24 mouse cellular contexts compared by ENCODE assay signal in the genomic region with DNA sequence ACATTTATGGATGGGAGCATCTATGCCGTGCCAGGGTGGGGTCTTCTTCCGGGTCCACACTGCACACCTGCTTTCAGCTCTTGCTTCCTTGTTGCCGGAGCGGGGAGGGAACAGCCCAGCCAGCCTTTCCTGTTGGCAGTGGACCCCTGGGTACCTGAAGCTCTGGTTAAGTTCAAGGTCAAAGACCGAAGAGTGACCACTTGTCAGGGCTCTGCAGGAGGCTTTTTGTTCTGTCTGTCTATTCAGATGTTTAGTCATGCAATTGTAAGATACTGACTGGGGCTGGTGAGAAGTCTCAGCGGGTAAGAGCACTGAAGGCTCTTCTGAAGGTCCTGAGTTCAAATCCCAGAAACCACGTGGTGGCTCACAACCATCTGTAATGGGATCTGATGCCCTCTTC. TPM values are rescaled to one million over a fixed set of nuclear protein-coding genes. Genes with fewer than 3 reads are reported as not detected.
A peak's percentile ranks its signal among the peaks of the same experiment; 100 is the strongest.
DNase-seq lines count a peak whose midpoint lies in the region; ATAC-seq and TF ChIP-seq lines count a peak whose summit lies in the region.
"Had no signal": no experiment of that assay in that cellular context is flagged by ENCODE, and none has a peak within 500 bp of the region (broad histone marks: within the 10 kb centered on the region; RNA-seq: fewer than 3 reads in every experiment).

No protein-coding gene starts in this region.

- H3K4me3 ChIP-seq in liver, embryonic 13.5 days (replicated peaks) = no peak overlapping the region
- H3K4me3 ChIP-seq in liver, postnatal 0 days (ENCODE audit: low read depth, low read length) = no peak overlapping the region
- H3K4me3 ChIP-seq in myocyte = no peak overlapping the region
- no peak overlapping the region for H3K4me3 ChIP-seq in heart, embryonic 11.5 days (ENCODE audit: low read depth, low read length)
- H3K4me3 ChIP-seq: embryonic facial prominence, embryonic 12.5 days; embryonic facial prominence, embryonic 15.5 days; heart, embryonic 13.5 days had no signal

- peaks cover 30% of the 10 kb centered on the region for H3K27me3 ChIP-seq in liver, embryonic 13.5 days
- H3K27me3 ChIP-seq in liver, postnatal 0 days (ENCODE audit: insufficient read depth, low read length) = no peaks in the 10 kb centered on the region; the same call in 1 of the 2 replicates
- H3K27me3 ChIP-seq in myocyte (ENCODE audit: control insufficient read depth, insufficient read depth, insufficient read length) = no peaks in the 10 kb centered on the region
- peaks cover 3% of the 10 kb centered on the region; the same call in 1 of the 2 replicates for H3K27me3 ChIP-seq in heart, embryonic 11.5 days (ENCODE audit: control insufficient read depth, insufficient read depth, low read length)
- H3K27me3 ChIP-seq: embryonic facial prominence, embryonic 15.5 days had no signal

- no peaks in the 10 kb centered on the region for H3K9me3 ChIP-seq in liver, embryonic 13.5 days (replicated peaks)
- no peaks in the 10 kb centered on the region for H3K9me3 ChIP-seq in liver, postnatal 0 days (ENCODE audit: low read length)
- no peaks in the 10 kb centered on the region for H3K9me3 ChIP-seq in heart, embryonic 11.5 days (replicated peaks; ENCODE audit: control insufficient read depth, low read length)
- H3K9me3 ChIP-seq: embryonic facial prominence, embryonic 12.5 days; embryonic facial prominence, embryonic 15.5 days; heart, embryonic 13.5 days had no signal

- TF ChIP-seq CTCF in liver, postnatal 0 days (IDR thresholded peaks at IDR 0.05; ENCODE audit: low read depth) = no peak

- no peak overlapping the region for H3K4me2 ChIP-seq in liver, embryonic 13.5 days
- H3K4me2 ChIP-seq in liver, postnatal 0 days (ENCODE audit: low read depth, low read length) = no peak overlapping the region
- H3K4me2 ChIP-seq in myocyte (ENCODE audit: low read depth) = no peak overlapping the region
- H3K4me2 ChIP-seq in heart, embryonic 11.5 days = no peak overlapping the region
- H3K4me2 ChIP-seq: embryonic facial prominence, embryonic 12.5 days; embryonic facial prominence, embryonic 15.5 days; heart, embryonic 13.5 days; hindbrain, embryonic 14.5 days had no signal

- no peaks in the 10 kb centered on the region for H3K79me2 ChIP-seq in myocyte (ENCODE audit: control insufficient read depth, insufficient read depth)

- TF ChIP-seq EP300 in liver, postnatal 0 days (IDR thresholded peaks at IDR 0.05; ENCODE audit: low read depth) = no peak

- TF ChIP-seq POLR2A in myocyte (IDR thresholded peaks at IDR 0.05; ENCODE audit: insufficient read length, low read depth) = no peak

- 76% methylated on average over 7 of the region's 7 CpGs for WGBS in liver, embryonic 13.5 days (ENCODE audit: insufficient replicate concordance)
- WGBS in liver, postnatal 0 days (ENCODE audit: insufficient replicate concordance) = 75% methylated on average over 7 of the region's 7 CpGs
- WGBS in heart, embryonic 11.5 days (ENCODE audit: insufficient replicate concordance) = 75% methylated on average over 7 of the region's 7 CpGs

- no peak for ATAC-seq in liver, embryonic 13.5 days (ENCODE audit: low read depth)
- ATAC-seq in liver, postnatal 0 days = no peak
- ATAC-seq in frontal cortex, adult (ENCODE audit: low TSS enrichment) = no peak
- ATAC-seq in heart, embryonic 11.5 days (replicated peaks; ENCODE audit: insufficient number of reproducible peaks, low FRiP score, low TSS enrichment) = no peak
- ATAC-seq: forebrain, embryonic 14.5 days; forebrain, postnatal 0 days; hindbrain, postnatal 0 days; inflammation-experienced regulatory T-cells, adult 6 months had no signal

- peak overlapping the region; percentile 26 for H3K27ac ChIP-seq in liver, embryonic 13.5 days
- H3K27ac ChIP-seq in liver, postnatal 0 days (ENCODE audit: low read depth) = no peak overlapping the region
- no peak overlapping the region for H3K27ac ChIP-seq in heart, embryonic 11.5 days (ENCODE audit: low read depth, low read length)
- H3K27ac ChIP-seq: embryonic facial prominence, embryonic 12.5 days; embryonic facial prominence, embryonic 15.5 days; heart, embryonic 13.5 days; hindbrain, embryonic 14.5 days; hindbrain, postnatal 0 days had no signal

- H3K36me3 ChIP-seq in liver, embryonic 13.5 days = peaks cover 27% of the 10 kb centered on the region
- peaks cover 21% of the 10 kb centered on the region for H3K36me3 ChIP-seq in liver, postnatal 0 days (replicated peaks; ENCODE audit: insufficient read depth, low read length)
- peaks cover 16% of the 10 kb centered on the region for H3K36me3 ChIP-seq in myocyte (ENCODE audit: control insufficient read depth, insufficient read depth)
- H3K36me3 ChIP-seq in heart, embryonic 11.5 days (ENCODE audit: control insufficient read depth, insufficient read depth, low read length) = no peaks in the 10 kb centered on the region
- H3K36me3 ChIP-seq: embryonic facial prominence, embryonic 12.5 days; embryonic facial prominence, embryonic 15.5 days had no signal

- no peak overlapping the region for H3K9ac ChIP-seq in liver, embryonic 13.5 days
- no peak overlapping the region for H3K9ac ChIP-seq in liver, postnatal 0 days (replicated peaks)
- H3K9ac ChIP-seq in heart, embryonic 11.5 days (ENCODE audit: low read depth, low read length) = no peak overlapping the region
- H3K9ac ChIP-seq: embryonic facial prominence, embryonic 12.5 days; embryonic facial prominence, embryonic 15.5 days; forebrain, postnatal 0 days; heart, embryonic 13.5 days; hindbrain, embryonic 14.5 days had no signal

- DNase-seq in liver, embryonic 13.5 days = no peak
- no peak for DNase-seq in liver, postnatal 0 days
- peak; percentile 89 for DNase-seq in ES-CJ7 (ENCODE audit: low read depth, low spot score)
- peak; percentile 81 for DNase-seq in ZHBTc4 (ENCODE audit: low read depth, low spot score)
- DNase-seq: adrenal gland, adult 2 months; adrenal gland, postnatal 14 days; cerebellum, adult 11 months; cerebellum, adult 2 months; cerebellum, adult 9-11 months; forebrain, postnatal 0 days; gastrocnemius, postnatal 25 days; heart, adult 18-20 months; heart, postnatal 14 days; heart, postnatal 4 days had no signal

- no peak overlapping the region for H3ac ChIP-seq in myocyte (ENCODE audit: control insufficient read depth, insufficient read length)

- peaks cover 36% of the 10 kb centered on the region for H3K4me1 ChIP-seq in liver, embryonic 13.5 days (replicated peaks)
- H3K4me1 ChIP-seq in liver, postnatal 0 days (ENCODE audit: insufficient read depth) = peaks cover 4% of the 10 kb centered on the region; the same call in 1 of the 2 replicates
- peaks cover 16% of the 10 kb centered on the region for H3K4me1 ChIP-seq in heart, embryonic 11.5 days (ENCODE audit: control insufficient read depth, insufficient read depth, low read length)

TF ChIP-seq in myocyte, 11 proteins besides CTCF, POLR2A, EP300 and RAD21:
- TF ChIP-seq E2F4 (IDR thresholded peaks at IDR 0.05; ENCODE audit: insufficient read depth) = no peak
- peak; percentile 26 for TF ChIP-seq POLR2AphosphoS2 (IDR thresholded peaks at IDR 0.05; ENCODE audit: insufficient read length, low read depth)

RNA-seq across cellular contexts. Expression of gene Asap3, which starts 7.3 kb away (rescaled TPM):
- 1.1 and 1.4 TPM in 2 replicates for polyA plus RNA-seq in liver, embryonic 13.5 days (2015; fragmentation: Nextera tagmentation; extraction: Ambion mirVana)
- 4.5 and 4.8 TPM in 2 replicates for polyA plus RNA-seq in liver, postnatal 0 days (2015; fragmentation: Nextera tagmentation; extraction: Ambion mirVana)
- polyA plus RNA-seq in myocyte (2012; fragmentation: generic; extraction: Trizol) = 3.9 TPM
- 1.8 and 2.1 TPM in 2 replicates for polyA plus RNA-seq in heart, embryonic 11.5 days (2014; fragmentation: Nextera tagmentation; extraction: Ambion mirVana)

RNA-seq across cellular contexts. Expression of gene E2f2, which starts 26.7 kb away (rescaled TPM):
- 64.7 and 72.1 TPM in 2 replicates for polyA plus RNA-seq in liver, embryonic 13.5 days (2015; fragmentation: Nextera tagmentation; extraction: Ambion mirVana)
- 48.6 and 50.2 TPM in 2 replicates for polyA plus RNA-seq in liver, postnatal 0 days (2015; fragmentation: Nextera tagmentation; extraction: Ambion mirVana)
- polyA plus RNA-seq in myocyte (2012; fragmentation: generic; extraction: Trizol) = 56.3 TPM
- 4.8 and 5.8 TPM in 2 replicates for polyA plus RNA-seq in heart, embryonic 11.5 days (2014; fragmentation: Nextera tagmentation; extraction: Ambion mirVana)

RNA-seq across cellular contexts. Expression of gene Tcea3, which starts 48.7 kb away (rescaled TPM):
- polyA plus RNA-seq in liver, embryonic 13.5 days (2015; fragmentation: Nextera tagmentation; extraction: Ambion mirVana) = 12.9 and 13.6 TPM in 2 replicates
- 37.6 and 41.7 TPM in 2 replicates for polyA plus RNA-seq in liver, postnatal 0 days (2015; fragmentation: Nextera tagmentation; extraction: Ambion mirVana)
- 5.5 TPM for polyA plus RNA-seq in myocyte (2012; fragmentation: generic; extraction: Trizol)
- 56.4 and 56.7 TPM in 2 replicates for polyA plus RNA-seq in heart, embryonic 11.5 days (2014; fragmentation: Nextera tagmentation; extraction: Ambion mirVana)

RNA-seq across cellular contexts. Expression of gene Id3, which starts 55.5 kb away (rescaled TPM):
- polyA plus RNA-seq in liver, embryonic 13.5 days (2015; fragmentation: Nextera tagmentation; extraction: Ambion mirVana) = 48.1 and 51.3 TPM in 2 replicates
- polyA plus RNA-seq in liver, postnatal 0 days (2015; fragmentation: Nextera tagmentation; extraction: Ambion mirVana) = 77.3 and 79.1 TPM in 2 replicates
- polyA plus RNA-seq in myocyte (2012; fragmentation: generic; extraction: Trizol) = 15.2 TPM
- 411 and 415 TPM in 2 replicates for polyA plus RNA-seq in heart, embryonic 11.5 days (2014; fragmentation: Nextera tagmentation; extraction: Ambion mirVana)

Comparison
In these comparisons a context has a peak if more than half of its experiments do, and no peak if none do; other contexts are left out.
1. DNase-seq: peak in ES-CJ7 (single experiment) and ZHBTc4 (single experiment); none in liver, embryonic 13.5 days (single experiment) and liver, postnatal 0 days (single experiment).